Mouse (Mus musculus) kidney, postnatal 0 days (tissue): Measurements from ENCODE around the gene Fbxo41. TPM values are rescaled to one million over a fixed set of nuclear protein-coding genes. Genes with fewer than 3 reads are reported as not detected.
"Not testable (repeated sequence)": the region's sequence is repeated elsewhere in the genome, so short reads cannot be mapped to it uniquely, and the experiment has no call there.

Source experiments
- ATAC-seq: fragments of 200-750 bp; cut with Nextera tagmentation; replicated peaks from 2 replicates; pipeline ENCODE4 v1.8.0; 2017; ENCODE audit warnings: low read depth, moderate number of reproducible peaks, moderate TSS enrichment, moderate library complexity; ENCODE audit not compliant: low FRiP score
- DNase-seq: peaks from one replicate; pipeline ENCODE4 v3.0.0-alpha.2; 2016; ENCODE audit warnings: low spot score
- H3K27ac ChIP-seq: fragments of 300-500 bp; sonication (generic); 2 replicates; pipeline ENCODE4 v1.5.1; 2014; ENCODE audit warnings: mild to moderate bottlenecking
- H3K27me3 ChIP-seq: fragments of 300-500 bp; sonication (generic); 2 replicates; pipeline ENCODE4 v1.6.1; 2014; ENCODE audit warnings: low read length, mixed read lengths; ENCODE audit not compliant: insufficient read depth
- H3K36me3 ChIP-seq: fragments of 300-500 bp; sonication (generic); 2 replicates; pipeline ENCODE4 v1.6.1; 2014; ENCODE audit warnings: low read length, mixed read lengths; ENCODE audit not compliant: insufficient read depth
- H3K4me1 ChIP-seq: fragments of 300-500 bp; sonication (generic); replicated peaks from 2 replicates; pipeline ENCODE4 v1.6.1; 2014; ENCODE audit warnings: antibody characterized with exemption, low read length, mixed read lengths; ENCODE audit not compliant: insufficient read depth
- H3K4me2 ChIP-seq: fragments of 300-500 bp; sonication (generic); 2 replicates; pipeline ENCODE4 v1.6.1; 2014; ENCODE audit warnings: mild to moderate bottlenecking, low read length, moderate library complexity, mixed read lengths
- H3K4me3 ChIP-seq: fragments of 300-500 bp; sonication (generic); replicated peaks from 2 replicates; pipeline ENCODE4 v1.5.1; 2014; ENCODE audit warnings: low read depth, low read length
- H3K9ac ChIP-seq: fragments of 300-500 bp; sonication (generic); 2 replicates; pipeline ENCODE4 v1.6.1; 2014; ENCODE audit warnings: low read depth, low read length
- H3K9me3 ChIP-seq: fragments of 300-500 bp; sonication (generic); replicated peaks from 2 replicates; pipeline ENCODE4 v1.6.1; 2016; ENCODE audit warnings: low read length, inconsistent platforms, mixed read lengths
- CTCF ChIP-seq: IDR thresholded peaks from 2 replicates; pipeline ENCODE4 v1.5.1; 2016; ENCODE audit warnings: antibody characterized with exemption, low read depth, mild to moderate bottlenecking, moderate library complexity
- WGBS: fragments of 180-500 bp; shearing (Covaris S2); extraction: QIAGEN DNeasy Blood & Tissue Kit; methylation state at CpG from one replicate; pipeline ENCODE4 v1.1.7; 2014; 5-methylcytosine and 5-hydroxymethylcytosine counted together
- polyA plus RNA-seq: library from polyadenylated mRNA; unstranded; fragments of >200 nt; fragmentation: Nextera tagmentation; extraction: Ambion mirVana; gene quantifications from 2 replicates; pipeline ENCODE4 v1.2.1, GENCODE M21; 2015

The Fbxo41 gene
- polyA plus RNA-seq, 1 experiment from 2014 or later: 0.04 TPM

GRCm38 (mm10) chr6:85451664-85452410, 51.0 kb downstream of the Fbxo41 start, which contains the start of gene Pradc1:
Pradc1 (minus strand) TSS chr6:85451970.
- no peaks in the 10 kb centered on the region for H3K27me3 ChIP-seq
- peak; percentile 91 for ATAC-seq
- no peak for TF ChIP-seq CTCF
- no peaks in the 10 kb centered on the region for H3K9me3 ChIP-seq
- peak; percentile 99 for DNase-seq
- 0 out of 2 replicates have a peak, but pooled peaks cover 2% of the 10 kb centered on the region for H3K36me3 ChIP-seq
- H3K9ac ChIP-seq: peak within 1 kb of the TSS; percentile 85
- H3K4me1 ChIP-seq: peaks cover 10% of the 10 kb centered on the region
- WGBS: under 1% methylated on average over 54 of the region's 54 CpGs
- H3K4me2 ChIP-seq: peak within 1 kb of the TSS; percentile 97
- H3K4me3 ChIP-seq: peak within 1 kb of the TSS; percentile 80
- peak within 1 kb of the TSS; percentile 87 for H3K27ac ChIP-seq

- Histone ChIP-seq H3K4me1 (peaks cover 10% of the 10 kb centered on the region), H3K27me3 (no peaks in the 10 kb centered on the region), H3K4me2 (peak within 1 kb of the TSS; percentile 97), H3K27ac (peak within 1 kb of the TSS; percentile 87), H3K36me3 (peaks cover 10% of the 10 kb centered on the region; the same call in 1 of the 2 replicates), H3K4me3 (peak within 1 kb of the TSS; percentile 80), H3K9ac (peak within 1 kb of the TSS; percentile 85), H3K9me3 (no peaks in the 10 kb centered on the region)
- 2% methylated on average over 92 of the region's 96 CpGs for WGBS
- ATAC-seq: peak; percentile 94
- TF ChIP-seq CTCF: peak; percentile 70
- DNase-seq: peak; percentile 100
Measured at GRCm38 (mm10) chr6:85450697-85451663, 51.8 kb downstream of the Fbxo41 start, which contains the start of gene Cct7. Cct7 (plus strand) TSS chr6:85451514.

DNA sequence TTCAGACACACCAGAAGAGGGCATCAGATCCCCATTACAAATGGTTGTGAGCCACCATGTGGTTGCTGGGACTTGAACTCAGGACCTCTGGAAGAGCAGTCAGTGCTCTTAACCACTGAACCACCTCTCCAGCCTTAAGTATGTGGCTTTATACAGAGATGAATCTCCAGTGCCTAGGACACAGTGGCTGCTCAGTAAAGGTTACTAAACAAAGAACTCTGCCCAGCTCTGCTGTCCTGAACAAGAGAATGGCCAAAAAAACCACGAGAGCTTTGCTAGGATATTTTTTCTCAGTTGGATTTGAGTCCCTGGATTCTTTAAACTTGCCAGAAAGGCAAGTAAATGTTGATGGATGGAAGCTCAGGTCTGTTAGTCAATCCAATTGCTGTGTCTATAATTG, 52.7 kb downstream of the Fbxo41 start:
- peak overlapping the region; percentile 97 for H3K4me2 ChIP-seq
- H3K4me1 ChIP-seq: peaks cover 12% of the 10 kb centered on the region
- H3K36me3 ChIP-seq: peaks cover 16% of the 10 kb centered on the region; the same call in 1 of the 2 replicates
- 65% methylated on average over 1 of the region's 1 CpGs for WGBS
- H3K27me3 ChIP-seq, H3K9me3 ChIP-seq, DNase-seq, ATAC-seq, H3K4me3 ChIP-seq, H3K27ac ChIP-seq: not testable (repeated sequence)
- H3K9ac ChIP-seq: 0 out of 2 replicates have a peak overlapping the region, but pooled peaks have one; percentile 85

GRCm38 (mm10) chr6:85447351-85447750, 55.4 kb downstream of the Fbxo41 start:
- H3K9me3 ChIP-seq: no peaks in the 10 kb centered on the region
- no peak overlapping the region for H3K27ac ChIP-seq
- H3K9ac ChIP-seq: no peak overlapping the region
- H3K36me3 ChIP-seq: peaks cover 16% of the 10 kb centered on the region; the same call in 1 of the 2 replicates
- ATAC-seq (no peak), DNase-seq (no peak)
- H3K4me2 ChIP-seq: no peak overlapping the region
- WGBS: 79% methylated on average over 6 of the region's 6 CpGs
- H3K27me3 ChIP-seq: no peaks in the 10 kb centered on the region
- no peak for TF ChIP-seq CTCF
- no peak overlapping the region for H3K4me3 ChIP-seq
- peaks cover 6% of the 10 kb centered on the region; the same call in 1 of the 2 replicates for H3K4me1 ChIP-seq

DNA sequence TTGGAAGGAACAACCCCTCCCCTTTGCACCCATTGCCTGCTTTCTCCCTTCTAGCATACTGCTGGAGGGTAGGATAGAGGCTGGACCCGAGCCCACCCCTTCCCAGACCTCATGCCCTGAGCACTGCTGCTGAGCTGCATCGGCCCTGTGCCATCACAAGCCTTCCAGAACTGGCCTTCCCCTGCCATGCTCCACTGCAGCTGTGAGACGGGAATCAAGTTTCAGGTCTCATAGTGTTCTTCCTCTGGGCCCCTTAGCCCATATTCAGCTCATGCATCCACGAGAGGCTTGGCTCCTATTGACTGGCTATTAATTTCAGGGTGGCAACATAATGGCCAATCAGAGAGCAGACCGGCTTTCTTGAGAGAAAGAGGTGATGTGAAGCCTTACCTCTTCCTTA, 57.5 kb downstream of the Fbxo41 start:
- 28% methylated on average over 5 of the region's 5 CpGs for WGBS
- no peak overlapping the region for H3K9ac ChIP-seq
- H3K4me3 ChIP-seq: no peak overlapping the region
- H3K36me3 ChIP-seq: peaks cover 33% of the 10 kb centered on the region; the same call in 1 of the 2 replicates
- no peak for TF ChIP-seq CTCF
- H3K27me3 ChIP-seq: no peaks in the 10 kb centered on the region
- ATAC-seq (peak; percentile 67), DNase-seq (peak; percentile 61)
- peak overlapping the region; percentile 31; the same call in 1 of the 2 replicates for H3K27ac ChIP-seq
- peaks cover 6% of the 10 kb centered on the region; the same call in 1 of the 2 replicates for H3K4me1 ChIP-seq
- H3K4me2 ChIP-seq: no peak overlapping the region
- no peaks in the 10 kb centered on the region for H3K9me3 ChIP-seq
